Mouse (Mus musculus) olfactory bulb, adult 2 months (tissue): ENCODE results near the gene Naif1.

Source experiments
- CTCF ChIP-seq: fragments of 200-500 bp; IDR thresholded peaks from 2 replicates; pipeline ENCODE4 v1.5.1; 2012; ENCODE audit warnings: low read depth, mild to moderate bottlenecking, low read length, moderate library complexity; ENCODE audit not compliant: insufficient read depth
- POLR2A ChIP-seq: fragments of 200-500 bp; IDR thresholded peaks from 2 replicates; pipeline ENCODE4 v1.6.1; 2012; ENCODE audit warnings: mild to moderate bottlenecking, low read depth, low read length, moderate library complexity; ENCODE audit not compliant: insufficient read depth

GRCm38 (mm10) chr2:32419359-32419758, 30.9 kb upstream of the Naif1 start:
- TF ChIP-seq CTCF (no peak), POLR2A (no peak)
